Mouse (Mus musculus): Measurements from ENCODE around the gene Eps8l2.

GRCm38 (mm10) chr7:141340023-141340422 lies 1.3 kb downstream of the Eps8l2 start:
- no peak for TF ChIP-seq EP300 (IDR thresholded peaks at IDR 0.05; ENCODE audit: low read depth)
- TF ChIP-seq CTCF (IDR thresholded peaks at IDR 0.05; ENCODE audit: low read depth), result no peak
